Mouse (Mus musculus): Measurements from ENCODE around the gene Numb. TPM values are rescaled to one million over a fixed set of nuclear protein-coding genes. Genes with fewer than 3 reads are reported as not detected.

Numb gene
- total RNA-seq, 1 experiment from 2014 or later: 17.0 TPM

- ATAC-seq (replicated peaks; ENCODE audit: low read depth, poor library complexity, severe bottlenecking): no peak
Observed at GRCm38 (mm10) chr12:83789781-83790140, 132.0 kb downstream of the Numb start.

GRCm38 (mm10) chr12:83789051-83789780 lies 132.5 kb downstream of the Numb start:
- ATAC-seq (replicated peaks; ENCODE audit: low read depth, poor library complexity, severe bottlenecking): no peak

- no peak for ATAC-seq (replicated peaks; ENCODE audit: low read depth, poor library complexity, severe bottlenecking)
Observed at GRCm38 (mm10) chr12:83785305-83785704, 136.4 kb downstream of the Numb start.

GRCm38 (mm10) chr12:83782669-83783068 lies 139.1 kb downstream of the Numb start:
- ATAC-seq (replicated peaks; ENCODE audit: low read depth, poor library complexity, severe bottlenecking): no peak

- ATAC-seq (replicated peaks; ENCODE audit: low read depth, poor library complexity, severe bottlenecking): no peak
Observed at GRCm38 (mm10) chr12:83781640-83782278, 140.0 kb downstream of the Numb start.

GRCm38 (mm10) chr12:83781204-83781603 lies 140.5 kb downstream of the Numb start:
- ATAC-seq (replicated peaks; ENCODE audit: low read depth, poor library complexity, severe bottlenecking): no peak

GRCm38 (mm10) chr12:83780181-83780580 lies 141.6 kb downstream of the Numb start:
- no peak for ATAC-seq (replicated peaks; ENCODE audit: low read depth, poor library complexity, severe bottlenecking)

- ATAC-seq (replicated peaks; ENCODE audit: low read depth, poor library complexity, severe bottlenecking): no peak
Observed at GRCm38 (mm10) chr12:83776766-83777165, 145.0 kb downstream of the Numb start.

GRCm38 (mm10) chr12:83775621-83776020 lies 146.1 kb downstream of the Numb start:
- ATAC-seq (replicated peaks; ENCODE audit: low read depth, poor library complexity, severe bottlenecking): no peak

GRCm38 (mm10) chr12:83770418-83771256 lies 151.1 kb downstream of the Numb start:
- peak; percentile 69 for ATAC-seq (replicated peaks; ENCODE audit: low read depth, poor library complexity, severe bottlenecking)

GRCm38 (mm10) chr12:83768235-83768899 lies 153.4 kb downstream of the Numb start:
- no peak for ATAC-seq (replicated peaks; ENCODE audit: low read depth, poor library complexity, severe bottlenecking)

- ATAC-seq (replicated peaks; ENCODE audit: low read depth, poor library complexity, severe bottlenecking): no peak
Observed at GRCm38 (mm10) chr12:83767833-83768232, 153.9 kb downstream of the Numb start.

- no peak for ATAC-seq (replicated peaks; ENCODE audit: low read depth, poor library complexity, severe bottlenecking)
Observed at GRCm38 (mm10) chr12:83765965-83766603, 155.7 kb downstream of the Numb start.

- no peak for ATAC-seq (replicated peaks; ENCODE audit: low read depth, poor library complexity, severe bottlenecking)
Observed at GRCm38 (mm10) chr12:83764519-83764918, 157.2 kb downstream of the Numb start.

GRCm38 (mm10) chr12:83764044-83764365 lies 157.7 kb downstream of the Numb start:
- ATAC-seq (replicated peaks; ENCODE audit: low read depth, poor library complexity, severe bottlenecking): no peak

- ATAC-seq (replicated peaks; ENCODE audit: low read depth, poor library complexity, severe bottlenecking): peak; percentile 37
Observed at GRCm38 (mm10) chr12:83763311-83764043, 158.3 kb downstream of the Numb start, which contains the start of gene Papln. Gene Papln (plus strand): TSS chr12:83763634.

GRCm38 (mm10) chr12:83762706-83763105 lies 159.0 kb downstream of the Numb start:
- peak; percentile 83 for ATAC-seq (replicated peaks; ENCODE audit: low read depth, poor library complexity, severe bottlenecking)

GRCm38 (mm10) chr12:83760201-83760600 lies 161.5 kb downstream of the Numb start:
- ATAC-seq (replicated peaks; ENCODE audit: low read depth, poor library complexity, severe bottlenecking): no peak

- ATAC-seq (replicated peaks; ENCODE audit: low read depth, poor library complexity, severe bottlenecking): no peak
Observed at GRCm38 (mm10) chr12:83758735-83759134, 163.0 kb downstream of the Numb start.

Measured in common myeloid progenitor, adult 5-6 weeks (primary cell).